Mouse (Mus musculus): ENCODE measurements at regions not wholly inside any gene's neighbourhood (a gene's known extent, or its start where the extent isn't known, plus 50 kb on each side); places are given as distances from the start of the nearest gene placed in this dataset.

DNA sequence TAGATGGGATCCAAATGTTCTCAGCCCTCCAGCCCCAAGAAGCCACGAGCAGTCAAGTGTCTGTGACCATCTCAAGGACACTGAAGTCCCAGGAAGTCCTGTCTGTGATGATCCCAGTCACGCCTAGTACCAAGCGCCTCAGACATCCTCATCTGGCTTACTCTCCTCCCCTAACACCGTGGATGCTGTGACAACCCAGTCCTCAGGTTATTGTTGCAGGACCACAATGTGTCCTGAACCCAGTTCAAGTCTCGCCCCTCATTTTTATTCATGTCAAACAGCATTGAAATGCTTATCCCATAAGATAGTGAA lies 129.4 kb upstream of the Mvb12b start:
- Histone ChIP-seq H3K36me3 (ENCODE audit: control insufficient read depth, insufficient read depth, low read length, poor library complexity, severe bottlenecking) (no peaks in the 10 kb centered on the region), H3K27me3 (ENCODE audit: control insufficient read depth, insufficient read depth, low read length, poor library complexity, severe bottlenecking) (no peaks in the 10 kb centered on the region)
- DNase-seq (ENCODE audit: low read depth, low spot score) = no peak

DNA sequence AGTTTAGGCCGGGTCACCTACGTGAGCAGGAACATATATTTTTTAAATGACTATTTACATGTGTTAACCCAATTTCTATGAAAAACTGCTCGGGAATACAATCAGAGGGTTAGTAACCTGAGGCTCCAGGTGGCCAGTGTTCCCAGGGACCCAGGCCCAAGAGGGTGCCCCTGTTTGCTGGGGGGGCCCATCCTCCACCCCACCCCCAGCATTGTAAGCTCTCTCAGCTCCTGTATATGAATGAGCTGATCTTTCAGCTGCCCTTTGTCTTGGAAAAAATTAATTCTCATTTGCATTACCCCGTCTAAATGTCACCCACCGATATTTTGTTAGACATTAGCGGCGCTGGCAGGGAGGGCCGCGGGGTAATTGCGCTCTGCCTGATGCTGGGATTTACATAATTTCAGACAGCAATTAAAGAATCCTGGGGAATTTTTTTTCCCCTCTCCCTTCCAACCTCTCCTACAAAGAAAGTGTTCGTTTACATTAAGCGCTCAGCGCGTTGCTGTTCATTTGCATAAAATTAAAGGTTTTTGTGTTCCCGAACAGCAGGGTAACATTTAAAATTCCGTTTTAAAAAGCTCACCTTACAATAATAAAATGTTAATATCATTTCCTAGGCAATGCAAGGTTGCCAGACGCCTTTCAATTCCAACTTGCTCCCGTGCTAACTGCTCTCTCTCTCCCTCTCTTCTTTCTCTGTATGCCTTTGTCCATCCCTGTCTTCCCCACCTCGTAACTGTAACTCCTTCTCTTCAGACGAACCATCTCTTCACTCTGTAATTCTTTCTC lies 128.8 kb upstream of the Mvb12b start:
- no peak for DNase-seq (ENCODE audit: low read depth, low spot score)
- no peaks in the 10 kb centered on the region for H3K36me3 ChIP-seq (ENCODE audit: control insufficient read depth, insufficient read depth, low read length, poor library complexity, severe bottlenecking)
- H3K27me3 ChIP-seq (ENCODE audit: control insufficient read depth, insufficient read depth, low read length, poor library complexity, severe bottlenecking) = no peaks in the 10 kb centered on the region

GRCm38 (mm10) chr2:34015640-34015995 lies 127.9 kb upstream of the Mvb12b start:
- no peak for DNase-seq (ENCODE audit: low read depth, low spot score)
- Histone ChIP-seq H3K27me3 (ENCODE audit: control insufficient read depth, insufficient read depth, low read length, poor library complexity, severe bottlenecking) (no peaks in the 10 kb centered on the region), H3K36me3 (ENCODE audit: control insufficient read depth, insufficient read depth, low read length, poor library complexity, severe bottlenecking) (no peaks in the 10 kb centered on the region)

DNA sequence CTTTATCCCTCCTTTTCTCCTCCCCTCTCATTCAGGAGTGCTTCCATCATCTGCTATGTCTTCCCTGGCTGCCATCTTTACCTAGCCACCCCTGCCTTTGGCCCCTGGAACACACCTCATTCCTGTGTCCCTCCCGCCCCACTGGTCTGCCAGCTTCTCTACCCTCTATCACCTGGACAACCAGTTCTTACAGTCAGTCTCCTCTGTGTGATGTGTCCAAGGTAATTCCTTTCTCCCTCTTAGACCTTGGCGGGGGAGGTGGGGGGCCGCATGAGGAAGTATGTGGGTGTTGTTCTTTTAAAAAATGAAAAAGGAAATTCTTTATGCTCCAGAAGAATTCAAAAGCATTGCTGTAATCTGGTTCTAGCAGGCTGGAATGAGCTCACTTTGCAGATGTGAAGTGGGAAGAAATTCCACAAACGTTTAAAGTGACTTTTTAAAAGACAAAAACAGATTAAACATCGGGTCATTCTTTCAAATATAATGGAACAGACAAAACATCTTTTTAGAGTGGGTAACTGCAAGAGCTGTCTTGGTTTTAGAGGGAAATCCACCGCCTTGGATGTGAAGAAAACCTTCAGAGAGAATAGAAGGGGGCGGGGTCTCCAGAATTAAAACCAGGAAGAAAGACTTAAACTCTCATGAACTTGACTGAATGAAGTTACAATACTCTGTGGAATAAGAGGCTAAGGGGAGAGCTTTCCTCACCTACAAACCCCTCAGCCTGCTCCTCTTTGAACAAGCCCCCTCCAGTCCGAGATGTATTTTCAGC lies 127.3 kb upstream of the Mvb12b start:
- DNase-seq (ENCODE audit: low read depth, low spot score) = no peak
- Histone ChIP-seq H3K36me3 (ENCODE audit: control insufficient read depth, insufficient read depth, low read length, poor library complexity, severe bottlenecking) (no peaks in the 10 kb centered on the region), H3K27me3 (ENCODE audit: control insufficient read depth, insufficient read depth, low read length, poor library complexity, severe bottlenecking) (no peaks in the 10 kb centered on the region)

- H3K27me3 ChIP-seq (ENCODE audit: control insufficient read depth, insufficient read depth, low read length, poor library complexity, severe bottlenecking) = no peaks in the 10 kb centered on the region
- no peaks in the 10 kb centered on the region for H3K36me3 ChIP-seq (ENCODE audit: control insufficient read depth, insufficient read depth, low read length, poor library complexity, severe bottlenecking)
- DNase-seq (ENCODE audit: low read depth, low spot score) = no peak
Measured at GRCm38 (mm10) chr2:34010166-34010565, 122.4 kb upstream of the Mvb12b start.

- Histone ChIP-seq H3K36me3 (ENCODE audit: control insufficient read depth, insufficient read depth, low read length, poor library complexity, severe bottlenecking) (no peaks in the 10 kb centered on the region), H3K27me3 (ENCODE audit: control insufficient read depth, insufficient read depth, low read length, poor library complexity, severe bottlenecking) (no peaks in the 10 kb centered on the region)
- no peak for DNase-seq (ENCODE audit: low read depth, low spot score)
Measured at GRCm38 (mm10) chr2:34007916-34008315, 120.2 kb upstream of the Mvb12b start.

DNA sequence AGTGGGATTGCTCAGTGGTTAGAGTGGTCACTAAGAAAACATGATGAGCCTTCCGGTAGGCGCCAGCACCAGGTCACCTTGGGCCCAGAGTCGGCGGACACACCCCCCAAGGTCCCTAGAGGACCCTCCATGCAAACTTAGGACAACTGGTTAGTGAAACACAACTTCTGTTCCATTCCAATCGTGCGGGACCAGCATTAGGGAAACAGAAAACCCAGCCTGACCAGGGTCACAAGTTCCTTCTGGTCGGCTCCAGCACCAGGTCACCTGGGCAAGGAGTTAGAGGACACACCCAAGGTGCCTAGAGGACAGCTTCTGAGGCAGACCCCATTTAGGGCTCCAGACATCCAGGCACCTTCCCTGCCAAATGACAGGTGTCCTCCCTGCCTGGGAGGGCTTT lies 109.4 kb upstream of the Mvb12b start:
- DNase-seq (ENCODE audit: low read depth, low spot score) = no peak
- Histone ChIP-seq H3K36me3 (ENCODE audit: control insufficient read depth, insufficient read depth, low read length, poor library complexity, severe bottlenecking) (no peaks in the 10 kb centered on the region), H3K27me3 (ENCODE audit: control insufficient read depth, insufficient read depth, low read length, poor library complexity, severe bottlenecking) (no peaks in the 10 kb centered on the region)

- Histone ChIP-seq H3K36me3 (ENCODE audit: control insufficient read depth, insufficient read depth, low read length, poor library complexity, severe bottlenecking) (no peaks in the 10 kb centered on the region), H3K27me3 (ENCODE audit: control insufficient read depth, insufficient read depth, low read length, poor library complexity, severe bottlenecking) (no peaks in the 10 kb centered on the region)
- no peak for DNase-seq (ENCODE audit: low read depth, low spot score)
Measured at GRCm38 (mm10) chr2:33996331-33996730, 108.6 kb upstream of the Mvb12b start.

DNA sequence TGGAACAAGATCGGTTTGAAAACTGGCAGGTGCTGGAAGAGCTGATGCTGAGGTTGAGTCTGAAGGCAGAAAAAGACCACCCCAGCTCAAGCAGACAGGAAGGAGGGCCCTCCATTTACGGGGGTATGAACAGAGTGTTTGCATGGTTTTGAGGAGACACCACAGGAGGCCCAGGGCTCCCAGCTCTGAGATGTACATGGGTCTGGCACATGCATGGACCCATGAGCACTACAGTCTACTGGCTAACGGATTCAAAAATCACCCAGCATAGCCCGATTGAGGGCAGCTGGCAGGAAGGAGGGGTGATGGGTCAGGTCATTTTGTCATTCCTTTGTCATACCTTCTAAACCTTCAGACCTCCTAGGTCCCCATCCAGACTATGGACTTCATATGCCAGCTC lies 103.6 kb upstream of the Mvb12b start:
- Histone ChIP-seq H3K36me3 (ENCODE audit: control insufficient read depth, insufficient read depth, low read length, poor library complexity, severe bottlenecking) (no peaks in the 10 kb centered on the region), H3K27me3 (ENCODE audit: control insufficient read depth, insufficient read depth, low read length, poor library complexity, severe bottlenecking) (no peaks in the 10 kb centered on the region)
- DNase-seq (ENCODE audit: low read depth, low spot score) = no peak

DNA sequence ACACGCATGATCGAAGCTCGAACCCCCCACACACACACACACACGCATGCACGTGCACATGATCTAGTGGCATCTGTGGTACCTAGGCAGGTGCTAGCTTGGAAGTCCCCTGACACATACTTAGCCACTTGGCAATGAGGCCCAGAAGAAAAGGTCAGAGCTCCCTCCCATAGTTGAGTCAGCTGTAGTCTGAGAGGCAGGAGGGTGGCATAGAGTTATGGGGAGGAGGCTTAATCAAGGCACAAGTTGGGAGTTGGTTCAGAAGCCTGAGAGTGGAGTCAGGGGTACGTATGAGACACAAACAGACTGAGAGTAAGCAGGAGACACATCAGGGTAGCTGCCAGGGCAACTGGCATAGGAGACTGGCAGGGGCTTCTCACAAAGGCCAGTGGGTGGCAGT lies 103.0 kb upstream of the Mvb12b start:
- H3K36me3 ChIP-seq (ENCODE audit: control insufficient read depth, insufficient read depth, low read length, poor library complexity, severe bottlenecking) = no peaks in the 10 kb centered on the region
- no peak for DNase-seq (ENCODE audit: low read depth, low spot score)
- no peaks in the 10 kb centered on the region for H3K27me3 ChIP-seq (ENCODE audit: control insufficient read depth, insufficient read depth, low read length, poor library complexity, severe bottlenecking)

- no peak for DNase-seq (ENCODE audit: low read depth, low spot score)
- no peaks in the 10 kb centered on the region for H3K27me3 ChIP-seq (ENCODE audit: control insufficient read depth, insufficient read depth, low read length, poor library complexity, severe bottlenecking)
- H3K36me3 ChIP-seq (ENCODE audit: control insufficient read depth, insufficient read depth, low read length, poor library complexity, severe bottlenecking) = no peaks in the 10 kb centered on the region
Measured at GRCm38 (mm10) chr2:33989555-33990370, 102.0 kb upstream of the Mvb12b start.

DNA sequence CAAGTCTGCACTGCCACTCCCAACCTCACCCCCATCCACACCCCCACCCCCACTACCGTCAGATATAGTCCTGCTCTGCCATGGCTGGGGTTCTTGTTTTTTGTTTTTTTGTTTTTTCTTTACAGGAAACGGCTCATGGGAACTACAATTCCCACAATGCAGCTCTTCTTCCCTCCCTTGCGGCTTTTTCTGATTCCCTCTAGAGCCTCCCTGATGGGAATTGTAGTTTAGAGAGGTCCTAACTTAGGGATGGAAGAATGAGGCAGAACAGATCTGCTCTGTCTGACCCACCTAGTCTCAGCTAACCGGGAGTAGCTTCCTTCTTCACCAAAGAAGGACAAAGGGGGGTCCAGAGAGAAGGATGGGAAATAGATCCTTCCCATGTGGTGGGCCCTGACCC lies 98.7 kb upstream of the Mvb12b start:
- no peaks in the 10 kb centered on the region for H3K27me3 ChIP-seq (ENCODE audit: control insufficient read depth, insufficient read depth, low read length, poor library complexity, severe bottlenecking)
- no peaks in the 10 kb centered on the region for H3K36me3 ChIP-seq (ENCODE audit: control insufficient read depth, insufficient read depth, low read length, poor library complexity, severe bottlenecking)
- no peak for DNase-seq (ENCODE audit: low read depth, low spot score)

DNA sequence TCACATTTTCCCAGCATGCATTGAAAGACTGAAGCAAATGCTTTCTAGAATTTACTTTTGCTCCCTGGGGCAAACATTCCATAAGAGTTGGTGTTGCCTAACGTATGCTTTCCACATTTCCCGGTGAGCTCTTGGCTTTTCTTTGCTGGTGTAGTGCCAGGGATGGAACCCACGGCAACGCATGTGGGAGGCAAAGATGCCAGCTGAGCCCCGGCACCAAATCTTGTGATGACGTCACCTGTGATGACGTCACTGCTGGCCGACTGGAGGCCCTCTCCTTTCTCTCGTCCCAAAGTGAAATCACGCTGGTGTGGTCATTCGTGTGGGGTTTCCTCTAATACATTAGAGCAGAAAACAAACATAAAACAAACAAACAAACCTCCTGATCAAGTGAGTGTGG lies 97.6 kb upstream of the Mvb12b start:
- H3K36me3 ChIP-seq (ENCODE audit: control insufficient read depth, insufficient read depth, low read length, poor library complexity, severe bottlenecking) = no peaks in the 10 kb centered on the region
- H3K27me3 ChIP-seq (ENCODE audit: control insufficient read depth, insufficient read depth, low read length, poor library complexity, severe bottlenecking) = no peaks in the 10 kb centered on the region
- DNase-seq (ENCODE audit: low read depth, low spot score) = no peak

DNA sequence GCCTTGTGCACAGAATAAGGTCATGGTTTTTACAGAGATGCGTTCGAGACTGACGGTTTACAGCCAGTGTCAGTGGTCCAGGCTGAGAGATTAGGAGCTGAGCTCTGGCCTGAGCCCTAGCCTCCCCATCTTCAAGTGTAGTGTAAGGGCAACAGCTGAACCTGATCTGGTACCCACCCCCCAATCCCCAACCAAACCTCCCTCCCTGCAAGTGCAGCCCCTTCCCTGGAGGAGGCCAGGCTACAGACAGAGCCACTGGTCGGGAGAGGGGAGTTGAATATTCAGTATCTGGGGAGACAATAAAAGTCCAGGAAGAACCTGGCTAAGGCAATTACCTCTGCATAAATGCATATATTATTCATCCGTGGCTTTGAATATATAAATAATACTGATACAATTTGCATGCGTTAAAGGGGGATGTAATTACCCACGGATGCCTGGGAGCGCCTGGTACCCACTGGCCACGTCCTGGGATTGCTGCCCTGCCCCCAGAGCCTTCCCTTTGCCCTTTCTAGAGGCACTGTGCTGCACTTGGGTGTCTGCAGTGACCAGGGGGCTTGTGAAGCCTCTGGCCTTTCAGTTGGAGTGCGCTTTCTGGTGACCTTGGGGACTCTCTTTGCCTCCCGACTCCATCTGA lies 95.5 kb upstream of the Mvb12b start:
- H3K27me3 ChIP-seq (ENCODE audit: control insufficient read depth, insufficient read depth, low read length, poor library complexity, severe bottlenecking) = no peaks in the 10 kb centered on the region
- no peak for DNase-seq (ENCODE audit: low read depth, low spot score)
- no peaks in the 10 kb centered on the region for H3K36me3 ChIP-seq (ENCODE audit: control insufficient read depth, insufficient read depth, low read length, poor library complexity, severe bottlenecking)

GRCm38 (mm10) chr2:33981936-33982335 lies 94.2 kb upstream of the Mvb12b start:
- DNase-seq (ENCODE audit: low read depth, low spot score) = no peak
- Histone ChIP-seq H3K36me3 (ENCODE audit: control insufficient read depth, insufficient read depth, low read length, poor library complexity, severe bottlenecking) (no peaks in the 10 kb centered on the region), H3K27me3 (ENCODE audit: control insufficient read depth, insufficient read depth, low read length, poor library complexity, severe bottlenecking) (no peaks in the 10 kb centered on the region)

All from splenic B cell, adult 2 months (primary cell).